In the genomic region with DNA sequence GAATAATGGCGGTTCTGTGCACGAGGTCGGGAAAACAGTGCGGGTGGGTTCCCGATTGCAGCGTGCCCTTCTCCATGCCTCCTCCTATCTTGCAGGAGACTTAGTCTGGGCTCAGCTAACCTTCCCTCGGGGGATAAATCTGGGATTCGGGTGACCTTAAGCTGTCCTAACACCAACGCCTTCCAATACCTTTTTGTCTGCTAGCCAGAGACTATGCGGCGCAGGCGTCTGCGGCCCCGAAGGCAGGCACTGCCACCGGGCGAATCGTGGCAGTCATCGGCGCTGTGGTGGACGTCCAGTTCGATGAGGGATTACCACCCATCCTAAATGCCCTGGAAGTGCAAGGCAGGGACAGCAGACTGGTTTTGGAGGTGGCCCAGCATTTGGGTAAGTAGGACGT, we compare ENCODE assay signal across 7 mouse cellular contexts. TPM values are rescaled to one million over a fixed set of nuclear protein-coding genes. Genes with fewer than 3 reads are reported as not detected.
DNase-seq lines count a peak whose midpoint lies in the region; ATAC-seq and TF ChIP-seq lines count a peak whose summit lies in the region.

No protein-coding gene starts in this region.

- TF ChIP-seq CTCF in lung, embryonic 14.5 days (IDR thresholded peaks at IDR 0.05; ENCODE audit: low read depth) = no peak
- TF ChIP-seq CTCF in hindbrain, postnatal 0 days (IDR thresholded peaks at IDR 0.05; ENCODE audit: low read depth) = no peak

- under 1% methylated on average over 22 of the region's 22 CpGs for WGBS in lung, embryonic 14.5 days
- under 1% methylated on average over 22 of the region's 22 CpGs for WGBS in embryonic facial prominence, embryonic 14.5 days
- 0% methylated on average over 22 of the region's 22 CpGs for WGBS in hindbrain, postnatal 0 days
- under 1% methylated on average over 22 of the region's 22 CpGs for WGBS in stomach, embryonic 16.5 days

- no peaks in the 10 kb centered on the region for H3K27me3 ChIP-seq in lung, embryonic 14.5 days (ENCODE audit: insufficient read depth, low read length)
- H3K27me3 ChIP-seq in embryonic facial prominence, embryonic 14.5 days (replicated peaks; ENCODE audit: control insufficient read depth, insufficient read depth, low read length) = no peaks in the 10 kb centered on the region
- H3K27me3 ChIP-seq in hindbrain, postnatal 0 days (ENCODE audit: insufficient read depth, low read length) = no peaks in the 10 kb centered on the region
- no peaks in the 10 kb centered on the region for H3K27me3 ChIP-seq in stomach, embryonic 16.5 days (ENCODE audit: control insufficient read depth, insufficient read depth, low read length)

- no peaks in the 10 kb centered on the region for H3K9me3 ChIP-seq in lung, embryonic 14.5 days (ENCODE audit: low read depth, low read length)
- H3K9me3 ChIP-seq in embryonic facial prominence, embryonic 14.5 days (ENCODE audit: control insufficient read depth, low read length) = no peaks in the 10 kb centered on the region
- H3K9me3 ChIP-seq in hindbrain, postnatal 0 days (ENCODE audit: low read length) = no peaks in the 10 kb centered on the region
- no peaks in the 10 kb centered on the region for H3K9me3 ChIP-seq in stomach, embryonic 16.5 days (replicated peaks; ENCODE audit: control insufficient read depth, low read length)

- DNase-seq in lung, embryonic 14.5 days = peak; percentile 23
- no peak for DNase-seq in lung, postnatal 14 days
- peak; percentile 46 to 50 for DNase-seq in adrenal gland, postnatal 36 days
- no peak for DNase-seq in embryonic facial prominence, embryonic 14.5 days (ENCODE audit: low spot score)
- peak; percentile 43 for DNase-seq in hindbrain, postnatal 0 days (ENCODE audit: low spot score)
- peak; percentile 42 to 48 for DNase-seq in lung, postnatal 4 days

- peak overlapping the region; percentile 97 for H3K4me3 ChIP-seq in lung, embryonic 14.5 days (ENCODE audit: low read depth, low read length)
- H3K4me3 ChIP-seq in embryonic facial prominence, embryonic 14.5 days (ENCODE audit: low read depth, low read length) = peak overlapping the region; percentile 80
- H3K4me3 ChIP-seq in hindbrain, postnatal 0 days (ENCODE audit: low read length) = peak overlapping the region; percentile 98
- H3K4me3 ChIP-seq in stomach, embryonic 16.5 days (replicated peaks; ENCODE audit: low read length) = peak overlapping the region; percentile 82

- peak overlapping the region; percentile 86 for H3K27ac ChIP-seq in lung, embryonic 14.5 days (ENCODE audit: low read depth)
- peak overlapping the region; percentile 81 for H3K27ac ChIP-seq in embryonic facial prominence, embryonic 14.5 days (replicated peaks; ENCODE audit: low read depth, low read length)
- H3K27ac ChIP-seq in hindbrain, postnatal 0 days = peak overlapping the region; percentile 98
- peak overlapping the region; percentile 79 for H3K27ac ChIP-seq in stomach, embryonic 16.5 days (ENCODE audit: low read length)

- H3K9ac ChIP-seq in lung, embryonic 14.5 days = peak overlapping the region; percentile 99
- peak overlapping the region; percentile 97 for H3K9ac ChIP-seq in embryonic facial prominence, embryonic 14.5 days (ENCODE audit: low read depth, low read length)
- H3K9ac ChIP-seq in hindbrain, postnatal 0 days (replicated peaks; ENCODE audit: low read length) = peak overlapping the region; percentile 100
- H3K9ac ChIP-seq in stomach, embryonic 16.5 days (ENCODE audit: low read length) = peak overlapping the region; percentile 92

- H3K36me3 ChIP-seq in lung, embryonic 14.5 days (ENCODE audit: insufficient read depth) = peaks cover 45% of the 10 kb centered on the region
- peaks cover 47% of the 10 kb centered on the region for H3K36me3 ChIP-seq in embryonic facial prominence, embryonic 14.5 days (ENCODE audit: control insufficient read depth, insufficient read depth, low read length)
- peaks cover 33% of the 10 kb centered on the region for H3K36me3 ChIP-seq in hindbrain, postnatal 0 days (ENCODE audit: insufficient read depth, low read length)
- peaks cover 32% of the 10 kb centered on the region for H3K36me3 ChIP-seq in stomach, embryonic 16.5 days (ENCODE audit: control insufficient read depth, insufficient read depth, low read length)

- H3K4me2 ChIP-seq in lung, embryonic 14.5 days = peak overlapping the region; percentile 77
- H3K4me2 ChIP-seq in embryonic facial prominence, embryonic 14.5 days (ENCODE audit: low read depth, low read length) = peak overlapping the region; percentile 86
- H3K4me2 ChIP-seq in hindbrain, postnatal 0 days (ENCODE audit: low read depth, low read length) = peak overlapping the region; percentile 72
- peak overlapping the region; percentile 67 for H3K4me2 ChIP-seq in stomach, embryonic 16.5 days (ENCODE audit: low read depth, low read length)

- no peak for ATAC-seq in lung, embryonic 14.5 days (ENCODE audit: insufficient read depth)
- ATAC-seq in embryonic facial prominence, embryonic 14.5 days (ENCODE audit: low read depth) = no peak; the same call in 1 of the 2 replicates
- no peak for ATAC-seq in hindbrain, postnatal 0 days
- ATAC-seq in stomach, embryonic 16.5 days (ENCODE audit: insufficient read depth, low FRiP score) = no peak

- H3K4me1 ChIP-seq in lung, embryonic 14.5 days (ENCODE audit: insufficient read depth) = no peaks in the 10 kb centered on the region; the same call in 1 of the 2 replicates
- no peaks in the 10 kb centered on the region for H3K4me1 ChIP-seq in embryonic facial prominence, embryonic 14.5 days (ENCODE audit: control insufficient read depth, insufficient read depth, low read length)
- peaks cover 8% of the 10 kb centered on the region; the same call in 1 of the 2 replicates for H3K4me1 ChIP-seq in hindbrain, postnatal 0 days (ENCODE audit: insufficient read depth, low read length)
- H3K4me1 ChIP-seq in stomach, embryonic 16.5 days (ENCODE audit: control insufficient read depth, insufficient read depth, low read length) = peaks cover 13% of the 10 kb centered on the region

RNA-seq across cellular contexts. Expression of a gene that starts 0.6 kb away (rescaled TPM):
- 2,183 and 2,273 TPM in 2 replicates for polyA plus RNA-seq in lung, embryonic 14.5 days (2014; fragmentation: Nextera tagmentation; extraction: Ambion mirVana)
- 1,000 to 10,000 TPM; 2,942 to 3,172 TPM for total RNA-seq in adrenal gland, postnatal 36 days (2021)
- polyA plus RNA-seq in embryonic facial prominence, embryonic 14.5 days (2014; fragmentation: Nextera tagmentation; extraction: Ambion mirVana) = 2,069 and 2,210 TPM in 2 replicates
- total RNA-seq in hindbrain, postnatal 0 days (2014; rRNA removed) = 6,623 and 6,768 TPM in 2 replicates
- 2,401 and 2,438 TPM in 2 replicates for polyA plus RNA-seq in hindbrain, postnatal 0 days (2015; fragmentation: Nextera tagmentation; extraction: Ambion mirVana)
- polyA plus RNA-seq in stomach, embryonic 16.5 days (2015; fragmentation: Nextera tagmentation; extraction: Ambion mirVana) = 2,507 and 2,568 TPM in 2 replicates

RNA-seq across cellular contexts. Expression of a gene that starts 7.7 kb away (rescaled TPM):
- 23.9 and 26.2 TPM in 2 replicates for polyA plus RNA-seq in lung, embryonic 14.5 days (2014; fragmentation: Nextera tagmentation; extraction: Ambion mirVana)
- 10 to 100 TPM; 43.6 to 50.3 TPM for total RNA-seq in adrenal gland, postnatal 36 days (2021)
- polyA plus RNA-seq in embryonic facial prominence, embryonic 14.5 days (2014; fragmentation: Nextera tagmentation; extraction: Ambion mirVana) = 15.7 and 18.8 TPM in 2 replicates
- 14.3 and 15.0 TPM in 2 replicates for total RNA-seq in hindbrain, postnatal 0 days (2014; rRNA removed)
- 10.2 and 10.6 TPM in 2 replicates for polyA plus RNA-seq in hindbrain, postnatal 0 days (2015; fragmentation: Nextera tagmentation; extraction: Ambion mirVana)
- polyA plus RNA-seq in stomach, embryonic 16.5 days (2015; fragmentation: Nextera tagmentation; extraction: Ambion mirVana) = 8.3 and 10.0 TPM in 2 replicates

RNA-seq across cellular contexts. Expression of a gene that starts 24.9 kb away (rescaled TPM):
- 548 and 570 TPM in 2 replicates for polyA plus RNA-seq in lung, embryonic 14.5 days (2014; fragmentation: Nextera tagmentation; extraction: Ambion mirVana)
- 100 to 1,000 TPM; 182 to 237 TPM for total RNA-seq in adrenal gland, postnatal 36 days (2021)
- 450 and 475 TPM in 2 replicates for polyA plus RNA-seq in embryonic facial prominence, embryonic 14.5 days (2014; fragmentation: Nextera tagmentation; extraction: Ambion mirVana)
- total RNA-seq in hindbrain, postnatal 0 days (2014; rRNA removed) = 81.6 and 87.7 TPM in 2 replicates
- polyA plus RNA-seq in hindbrain, postnatal 0 days (2015; fragmentation: Nextera tagmentation; extraction: Ambion mirVana) = 417 and 428 TPM in 2 replicates
- polyA plus RNA-seq in stomach, embryonic 16.5 days (2015; fragmentation: Nextera tagmentation; extraction: Ambion mirVana) = 374 and 406 TPM in 2 replicates

RNA-seq across cellular contexts. Expression of a gene that starts 48.3 kb away (rescaled TPM):
- 921 and 936 TPM in 2 replicates for polyA plus RNA-seq in lung, embryonic 14.5 days (2014; fragmentation: Nextera tagmentation; extraction: Ambion mirVana)
- total RNA-seq in adrenal gland, postnatal 36 days (2021) = 100 to 1,000 TPM; 638 to 655 TPM
- polyA plus RNA-seq in embryonic facial prominence, embryonic 14.5 days (2014; fragmentation: Nextera tagmentation; extraction: Ambion mirVana) = 847 and 859 TPM in 2 replicates
- 295 and 315 TPM in 2 replicates for total RNA-seq in hindbrain, postnatal 0 days (2014; rRNA removed)
- 450 and 463 TPM in 2 replicates for polyA plus RNA-seq in hindbrain, postnatal 0 days (2015; fragmentation: Nextera tagmentation; extraction: Ambion mirVana)
- 625 and 721 TPM in 2 replicates for polyA plus RNA-seq in stomach, embryonic 16.5 days (2015; fragmentation: Nextera tagmentation; extraction: Ambion mirVana)

Comparison
In these comparisons a context has a peak if more than half of its experiments do, and no peak if none do; other contexts are left out.
1. DNase-seq: peak in lung, embryonic 14.5 days (single experiment), adrenal gland, postnatal 36 days (2 of 2), hindbrain, postnatal 0 days (single experiment) and lung, postnatal 4 days (2 of 2); none in lung, postnatal 14 days (single experiment) and embryonic facial prominence, embryonic 14.5 days (single experiment).
2. Peak in every context shown above with its lines, with median percentiles within 50 percentile points of each other: H3K27ac ChIP-seq, H3K4me2 ChIP-seq, H3K4me3 ChIP-seq and H3K9ac ChIP-seq.